Mouse (Mus musculus) stomach, postnatal 0 days (tissue): ENCODE measurements around the gene Aldoart2.

ENCODE experiments used
- CTCF ChIP-seq: IDR thresholded peaks from 2 replicates; pipeline ENCODE4 v1.5.1; 2016; ENCODE audit warnings: antibody characterized with exemption, low read depth, mild to moderate bottlenecking, moderate library complexity
- EP300 ChIP-seq: optimal IDR thresholded peaks from 2 replicates; pipeline ENCODE3; 2016; ENCODE audit warnings: antibody characterized with exemption

- TF ChIP-seq CTCF: no peak
- TF ChIP-seq EP300: no peak
Measured at GRCm38 (mm10) chr12:55539157-55539556, 25.9 kb upstream of the Aldoart2 start.
